Mouse (Mus musculus): ENCODE data around the gene Lrrc26. TPM values are rescaled to one million over a fixed set of nuclear protein-coding genes. Genes with fewer than 3 reads are reported as not detected.
A peak's percentile ranks its signal among the peaks of the same experiment; 100 is the strongest.
"Not testable (repeated sequence)": the region's sequence is repeated elsewhere in the genome, so short reads cannot be mapped to it uniquely, and the experiment has no call there.

The Lrrc26 gene
- polyA plus RNA-seq, 1 experiment from 2014 or later, result not detected

DNA sequence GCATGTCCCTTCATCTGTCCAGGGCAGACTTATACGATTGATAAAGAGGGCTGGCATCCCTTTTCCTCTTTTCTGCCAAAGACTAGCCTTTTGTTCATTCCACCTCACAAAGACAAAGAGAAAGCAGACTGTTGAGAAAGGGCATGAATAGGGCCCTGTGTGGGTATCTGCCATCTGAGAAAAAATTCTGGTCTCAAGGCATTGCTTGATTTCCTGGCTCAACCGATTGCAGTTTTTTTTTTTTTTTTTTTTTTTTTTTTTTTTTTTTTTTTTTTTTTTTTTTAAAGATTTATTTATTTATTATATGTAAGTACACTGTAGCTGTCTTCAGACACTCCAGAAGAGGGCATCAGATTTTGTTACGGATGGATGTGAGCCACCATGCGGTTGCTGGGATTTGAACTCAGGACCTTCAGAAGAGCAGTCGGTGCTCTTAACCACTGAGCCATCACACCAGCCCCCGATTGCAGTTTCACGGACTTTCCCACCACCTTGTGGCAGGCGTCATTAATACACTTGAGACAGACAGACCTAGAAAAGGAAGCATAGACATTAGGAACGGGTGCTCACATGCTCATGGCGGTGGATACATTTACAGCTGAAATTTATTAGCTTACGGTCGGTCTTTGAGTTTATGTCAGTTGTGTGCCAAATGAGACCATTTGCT is 33.1 kb upstream of the Lrrc26 start:
- 35% methylated on average over 12 of the region's 12 CpGs for WGBS (ENCODE audit: insufficient replicate concordance)
- H3K9me3 ChIP-seq (replicated peaks); H3K27me3 ChIP-seq; ATAC-seq (ENCODE audit: low read depth): not testable (repeated sequence)
- Histone ChIP-seq H3K4me3 (replicated peaks) (peak overlapping the region; percentile 99), H3K36me3 (peaks cover 22% of the 10 kb centered on the region), H3K4me1 (replicated peaks) (peaks cover 31% of the 10 kb centered on the region), H3K4me2 (peak overlapping the region; percentile 92), H3K9ac (peak overlapping the region; percentile 88), H3K27ac (peak overlapping the region; percentile 89)
- peak; percentile 52 for DNase-seq

DNA sequence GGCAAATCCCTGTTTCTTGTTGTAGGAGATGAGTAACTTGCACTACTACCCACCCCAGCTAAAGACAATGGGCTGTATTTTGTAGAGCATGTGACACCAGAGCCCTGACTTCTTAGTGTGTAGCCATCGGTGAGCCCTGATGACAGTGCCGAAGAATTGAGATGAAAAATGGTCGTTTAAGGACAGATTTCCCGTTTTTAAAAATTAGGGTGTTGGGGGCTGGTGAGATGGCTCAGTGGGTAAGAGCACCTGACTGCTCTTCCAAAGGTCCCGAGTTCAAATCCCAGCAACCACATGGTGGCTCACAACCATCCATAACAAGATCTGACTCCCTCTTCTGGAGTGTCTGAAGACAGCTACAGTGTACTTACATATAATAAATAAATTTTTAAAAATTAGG is 32.5 kb upstream of the Lrrc26 start:
- not testable (repeated sequence) for H3K27me3 ChIP-seq; ATAC-seq (ENCODE audit: low read depth); DNase-seq; H3K4me2 ChIP-seq; H3K9ac ChIP-seq; H3K27ac ChIP-seq; H3K9me3 ChIP-seq (replicated peaks)
- Histone ChIP-seq H3K4me1 (replicated peaks) (peaks cover 37% of the 10 kb centered on the region), H3K4me3 (replicated peaks) (0 out of 2 replicates have a peak overlapping the region, but pooled peaks have one; percentile 2), H3K36me3 (peaks cover 15% of the 10 kb centered on the region)
- WGBS (ENCODE audit: insufficient replicate concordance), result 67% methylated on average over 5 of the region's 5 CpGs

DNA sequence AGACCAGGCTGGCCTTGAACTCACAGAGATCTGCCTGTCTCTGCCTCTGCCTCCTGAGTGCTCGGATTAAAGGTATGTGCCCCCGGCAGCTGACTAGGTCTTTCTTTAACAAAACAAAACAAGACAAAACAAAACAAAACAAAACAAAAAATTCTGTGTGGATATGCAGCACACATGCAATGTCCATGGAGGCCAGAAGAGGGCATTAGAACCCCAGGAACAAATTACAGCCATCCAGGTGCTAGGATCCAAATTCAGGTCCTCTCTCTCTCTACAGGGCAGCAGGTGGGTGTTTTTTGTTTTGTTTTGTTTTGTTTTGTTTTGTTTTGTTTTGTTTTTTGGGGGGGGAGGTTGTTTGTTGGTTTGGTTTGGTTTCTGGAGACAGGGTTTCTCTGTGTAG is 30.8 kb upstream of the Lrrc26 start:
- Histone ChIP-seq H3K4me2 (no peak overlapping the region), H3K9me3 (replicated peaks) (no peaks in the 10 kb centered on the region), H3K36me3 (no peaks in the 10 kb centered on the region), H3K27me3 (0 out of 2 replicates have a peak, but pooled peaks cover 6% of the 10 kb centered on the region), H3K4me1 (replicated peaks) (peaks cover 49% of the 10 kb centered on the region), H3K4me3 (replicated peaks) (no peak overlapping the region), H3K9ac (no peak overlapping the region), H3K27ac (no peak overlapping the region)
- DNase-seq (no peak), ATAC-seq (ENCODE audit: low read depth) (no peak)
- 50% methylated on average over 2 of the region's 2 CpGs for WGBS (ENCODE audit: insufficient replicate concordance)

DNA sequence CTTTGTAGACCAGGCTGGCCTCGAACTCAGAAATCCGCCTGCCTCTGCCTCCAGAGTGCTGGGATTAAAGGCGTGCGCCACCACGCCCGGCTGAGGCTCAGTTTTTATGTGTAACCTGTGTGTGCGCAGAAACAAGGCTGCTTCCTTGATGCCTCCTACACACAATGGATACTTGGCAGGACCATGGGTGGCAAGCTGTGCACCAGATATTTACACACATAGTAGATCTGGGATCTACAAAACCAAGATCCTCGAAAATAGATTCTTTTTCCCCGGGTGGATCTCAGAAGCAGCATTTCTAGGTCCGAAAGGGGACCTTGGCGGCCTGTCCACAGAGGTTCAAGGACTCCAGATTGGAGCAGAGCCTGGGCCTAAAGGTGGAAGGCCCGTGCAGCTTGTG is 27.8 kb upstream of the Lrrc26 start:
- Histone ChIP-seq H3K4me2 (peak overlapping the region; percentile 99), H3K4me1 (replicated peaks) (peaks cover 59% of the 10 kb centered on the region), H3K27me3 (0 out of 2 replicates have a peak, but pooled peaks cover 10% of the 10 kb centered on the region), H3K36me3 (no peaks in the 10 kb centered on the region), H3K9me3 (replicated peaks) (no peaks in the 10 kb centered on the region), H3K4me3 (replicated peaks) (peak overlapping the region; percentile 87), H3K9ac (peak overlapping the region; percentile 69), H3K27ac (peak overlapping the region; percentile 72)
- DNase-seq, result no peak
- 40% methylated on average over 12 of the region's 12 CpGs for WGBS (ENCODE audit: insufficient replicate concordance)
- ATAC-seq (ENCODE audit: low read depth), result peak; percentile 2; the same call in 1 of the 2 replicates

DNA sequence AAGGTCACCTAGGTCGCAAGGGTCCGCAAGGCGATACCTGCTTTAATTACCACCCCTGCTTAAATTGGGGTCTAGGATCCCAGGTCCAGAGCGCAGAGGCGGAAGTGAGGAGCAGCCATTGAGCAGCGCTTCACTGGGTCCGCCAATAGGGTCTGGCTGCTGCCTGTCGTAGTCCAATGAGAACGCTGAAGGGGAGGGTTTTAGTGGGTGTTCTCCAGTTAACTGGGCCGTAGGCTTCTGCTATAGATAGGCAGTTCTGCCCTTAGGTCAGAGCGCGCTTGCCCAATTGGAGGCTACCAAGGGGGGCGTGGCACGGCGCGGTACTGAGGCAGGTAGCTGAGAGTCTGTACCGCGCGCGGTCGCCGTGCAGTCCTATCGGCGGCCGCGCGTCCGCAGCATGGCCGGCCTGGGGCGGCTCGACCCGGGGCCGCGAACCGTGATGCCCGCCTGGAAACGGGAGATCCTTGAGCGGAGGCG is 27.4 kb upstream of the Lrrc26 start, which contains the start of gene Tprn:
Tprn (plus strand) TSS at position 328 of the 477 bp plus-strand sequence.
- peak; percentile 97 for DNase-seq
- peaks cover 61% of the 10 kb centered on the region for H3K4me1 ChIP-seq (replicated peaks)
- under 1% methylated on average over 39 of the region's 39 CpGs for WGBS (ENCODE audit: insufficient replicate concordance)

DNA sequence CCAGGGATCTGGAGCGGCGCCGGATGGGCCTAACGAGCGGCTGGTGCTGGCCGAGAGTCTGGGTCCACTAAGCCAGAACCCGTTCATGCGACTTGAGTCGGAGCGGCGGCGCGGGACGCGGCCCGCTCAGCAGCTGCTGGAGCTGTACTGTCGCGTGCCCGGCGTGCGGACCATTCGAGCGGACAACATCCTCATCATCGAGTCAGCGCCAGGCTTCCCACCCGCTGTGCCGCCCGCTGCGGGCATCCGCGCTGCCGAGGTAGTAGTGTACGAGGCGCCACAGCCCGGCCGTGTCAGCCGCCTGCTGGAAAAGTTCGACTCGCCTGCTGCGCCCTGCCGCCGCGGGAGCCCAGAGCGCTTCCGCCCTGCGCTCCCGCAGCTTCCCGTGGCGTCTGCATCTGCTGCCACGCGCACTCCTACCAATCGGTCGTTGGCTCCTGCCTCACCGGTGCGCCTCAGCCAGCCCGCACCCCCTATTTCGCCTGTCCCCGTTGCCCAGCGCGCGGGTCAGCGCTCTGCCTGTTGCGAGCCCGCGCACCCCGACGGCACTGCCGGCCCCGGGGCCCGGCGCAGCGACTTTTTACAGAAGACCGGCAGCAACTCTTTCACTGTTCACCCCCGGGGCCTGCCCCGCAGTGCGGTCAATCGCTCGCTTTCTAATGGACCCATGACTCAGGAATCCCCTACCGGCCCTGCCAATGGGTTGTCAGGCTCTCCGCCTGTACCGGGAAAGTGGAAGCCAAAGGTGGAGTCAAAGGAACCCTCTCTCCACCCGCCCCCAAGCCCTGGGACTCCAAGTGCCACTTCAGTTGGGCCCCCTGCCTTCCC is 26.7 kb upstream of the Lrrc26 start:
- Histone ChIP-seq H3K9me3 (replicated peaks) (no peaks in the 10 kb centered on the region), H3K36me3 (peaks cover 2% of the 10 kb centered on the region; the same call in 1 of the 2 replicates), H3K27ac (peak overlapping the region; percentile 71), H3K4me3 (replicated peaks) (peak overlapping the region; percentile 87), H3K9ac (peak overlapping the region; percentile 87), H3K4me1 (replicated peaks) (peaks cover 68% of the 10 kb centered on the region), H3K27me3 (0 out of 2 replicates have a peak, but pooled peaks cover 10% of the 10 kb centered on the region), H3K4me2 (peak overlapping the region; percentile 99)
- WGBS (ENCODE audit: insufficient replicate concordance), result under 1% methylated on average over 82 of the region's 82 CpGs
- ATAC-seq (ENCODE audit: low read depth), result peak; percentile 13
- peak; percentile 45 for DNase-seq

More for the DNA sequence above, 27.4 kb upstream of the Lrrc26 start, which contains the start of gene Tprn:
- Histone ChIP-seq H3K27ac (peak within 1 kb of the TSS; percentile 72), H3K9ac (peak within 1 kb of the TSS; percentile 87), H3K27me3 (0 out of 2 replicates have a peak, but pooled peaks cover 10% of the 10 kb centered on the region), H3K36me3 (no peaks in the 10 kb centered on the region), H3K4me2 (peak within 1 kb of the TSS; percentile 99), H3K4me3 (replicated peaks) (peak within 1 kb of the TSS; percentile 87), H3K9me3 (replicated peaks) (no peaks in the 10 kb centered on the region)
- ATAC-seq (ENCODE audit: low read depth), result peak; percentile 98

DNA sequence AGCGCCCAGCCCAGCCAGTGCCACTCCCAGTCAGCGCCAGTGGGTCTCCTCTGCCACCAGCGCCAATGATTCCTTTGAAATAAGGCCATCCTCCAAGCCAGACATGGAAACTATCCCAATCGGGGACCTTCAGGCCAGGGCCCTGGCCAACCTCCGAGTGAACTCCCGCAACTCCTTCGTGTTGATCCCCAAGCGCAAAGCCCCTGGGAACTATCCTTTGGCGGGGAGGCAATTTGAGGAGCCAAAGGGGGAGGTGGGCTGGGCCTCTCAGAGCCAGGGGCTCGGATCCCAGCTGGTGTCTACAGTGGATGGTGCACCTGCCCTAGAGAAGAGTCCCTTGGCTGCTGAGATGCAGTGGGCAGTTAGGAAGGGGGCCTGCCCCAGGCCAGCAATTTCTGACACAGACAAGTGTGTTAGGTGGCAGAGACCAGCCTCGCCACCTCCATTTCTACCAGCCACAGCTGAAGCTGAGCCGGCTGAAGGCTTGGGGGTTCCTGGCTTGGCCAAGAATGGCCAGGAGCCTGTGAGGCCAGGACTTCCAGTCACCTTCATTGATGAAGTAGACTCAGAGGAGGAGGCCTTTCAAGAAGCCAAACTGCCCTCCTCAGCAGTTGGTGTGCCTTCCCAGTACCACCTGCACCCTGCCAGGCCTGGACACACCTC is 26.0 kb upstream of the Lrrc26 start:
- 0 out of 2 replicates have a peak, but pooled peaks cover 10% of the 10 kb centered on the region for H3K27me3 ChIP-seq
- peaks cover 70% of the 10 kb centered on the region for H3K4me1 ChIP-seq (replicated peaks)
- H3K9ac ChIP-seq, result peak overlapping the region; percentile 87
- 31% methylated on average over 12 of the region's 12 CpGs for WGBS (ENCODE audit: insufficient replicate concordance)
- ATAC-seq (ENCODE audit: low read depth), result no peak
- DNase-seq, result no peak
- peaks cover 7% of the 10 kb centered on the region for H3K36me3 ChIP-seq
- H3K4me2 ChIP-seq, result peak overlapping the region; percentile 99
- peak overlapping the region; percentile 87 for H3K4me3 ChIP-seq (replicated peaks)
- H3K27ac ChIP-seq, result peak overlapping the region; percentile 71; the same call in 1 of the 2 replicates
- H3K9me3 ChIP-seq (replicated peaks), result no peaks in the 10 kb centered on the region

DNA sequence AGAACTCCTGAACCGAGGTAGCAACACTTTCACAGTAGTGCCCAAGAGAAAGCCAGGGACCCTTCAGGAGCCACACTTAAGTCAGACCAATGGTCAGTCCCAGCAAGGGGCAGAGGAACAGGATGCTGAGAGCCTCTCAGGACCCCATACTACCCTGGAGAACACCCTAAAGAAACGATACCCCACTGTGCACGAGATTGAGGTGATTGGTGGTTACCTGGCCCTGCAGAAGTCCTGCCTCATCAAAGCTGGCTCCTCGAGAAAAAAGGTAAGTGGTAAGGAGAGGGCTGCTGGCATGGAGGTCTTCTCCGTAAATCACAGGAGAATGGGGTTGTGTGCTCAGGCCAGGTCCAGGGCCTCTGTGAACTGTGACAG is 25.4 kb upstream of the Lrrc26 start:
- Histone ChIP-seq H3K4me1 (replicated peaks) (peaks cover 69% of the 10 kb centered on the region), H3K27me3 (0 out of 2 replicates have a peak, but pooled peaks cover 10% of the 10 kb centered on the region), H3K36me3 (peaks cover 12% of the 10 kb centered on the region), H3K4me3 (replicated peaks) (peak overlapping the region; percentile 87), H3K4me2 (peak overlapping the region; percentile 99), H3K9me3 (replicated peaks) (no peaks in the 10 kb centered on the region), H3K9ac (peak overlapping the region; percentile 87), H3K27ac (no peak overlapping the region)
- ATAC-seq (ENCODE audit: low read depth), result no peak
- 63% methylated on average over 5 of the region's 5 CpGs for WGBS (ENCODE audit: insufficient replicate concordance)
- no peak for DNase-seq

DNA sequence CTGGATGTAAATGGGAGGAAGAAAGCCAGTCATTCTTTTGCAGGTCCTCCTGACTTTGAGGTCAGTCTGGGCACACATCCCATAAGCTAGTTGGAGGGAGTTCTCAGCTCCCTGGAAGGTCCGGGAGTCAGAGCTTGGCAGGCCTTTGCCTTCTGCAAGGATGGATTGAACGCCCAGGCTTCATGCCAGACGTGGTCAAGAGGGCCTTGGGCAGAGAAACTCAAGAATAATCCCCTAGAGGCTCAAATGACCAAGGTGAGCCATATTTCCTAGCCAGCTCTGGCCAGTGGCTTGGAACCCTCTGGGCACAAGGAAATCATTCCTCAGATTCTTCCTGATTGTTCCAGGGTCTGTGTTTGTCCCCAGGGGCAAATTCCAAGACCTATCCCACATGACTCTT is 24.9 kb upstream of the Lrrc26 start:
- peak overlapping the region; percentile 87; the same call in 1 of the 2 replicates for H3K4me3 ChIP-seq (replicated peaks)
- ATAC-seq (ENCODE audit: low read depth) (no peak), DNase-seq (no peak)
- H3K4me2 ChIP-seq, result peak overlapping the region; percentile 99
- 0 out of 2 replicates have a peak, but pooled peaks cover 10% of the 10 kb centered on the region for H3K27me3 ChIP-seq
- H3K36me3 ChIP-seq, result peaks cover 18% of the 10 kb centered on the region
- no peak overlapping the region for H3K27ac ChIP-seq
- no peaks in the 10 kb centered on the region for H3K9me3 ChIP-seq (replicated peaks)
- H3K4me1 ChIP-seq (replicated peaks), result peaks cover 71% of the 10 kb centered on the region
- WGBS (ENCODE audit: insufficient replicate concordance), result 63% methylated on average over 3 of the region's 3 CpGs
- peak overlapping the region; percentile 87 for H3K9ac ChIP-seq

DNA sequence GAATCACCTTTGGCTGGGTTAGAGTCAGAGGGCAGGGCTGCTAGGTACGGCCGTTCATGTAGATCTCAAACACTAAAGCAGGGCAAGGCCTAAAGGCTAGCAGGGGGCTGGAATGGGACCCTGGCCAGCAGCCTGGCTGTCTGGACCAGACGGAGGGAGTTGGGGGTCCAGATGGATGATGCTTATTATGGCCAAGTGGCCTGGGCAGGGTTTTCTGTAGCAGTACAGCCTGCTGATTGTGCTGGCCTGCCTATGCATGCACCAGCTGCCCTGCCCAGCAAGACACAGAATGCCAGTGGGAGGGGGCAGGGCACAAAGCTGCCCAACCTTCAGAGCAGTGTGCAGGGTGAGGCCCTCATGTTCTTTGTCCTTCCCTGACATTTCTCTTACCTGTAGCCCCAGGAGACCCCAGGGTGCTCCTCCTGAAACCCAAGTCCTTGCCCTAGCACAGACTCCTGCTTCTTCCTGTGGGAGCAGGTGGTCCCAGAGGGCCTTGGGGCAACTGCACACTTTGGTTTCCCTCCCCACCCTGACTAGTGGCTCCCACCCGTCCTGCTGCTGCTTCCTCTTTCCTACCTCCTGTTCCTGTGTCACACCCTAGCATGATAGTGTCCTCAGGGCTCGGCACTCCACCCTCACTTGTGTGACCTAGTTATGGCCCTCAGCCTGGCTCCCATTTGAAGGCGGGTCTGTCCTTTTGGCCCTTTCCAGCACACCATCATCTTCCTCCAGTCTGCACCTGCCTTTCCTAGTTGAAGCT is 23.6 kb upstream of the Lrrc26 start:
- Histone ChIP-seq H3K36me3 (peaks cover 30% of the 10 kb centered on the region), H3K27me3 (0 out of 2 replicates have a peak, but pooled peaks cover 10% of the 10 kb centered on the region), H3K27ac (peak overlapping the region; percentile 66; the same call in 1 of the 2 replicates), H3K4me2 (peak overlapping the region; percentile 99), H3K4me3 (replicated peaks) (peak overlapping the region; percentile 29), H3K9me3 (replicated peaks) (no peaks in the 10 kb centered on the region), H3K9ac (peak overlapping the region; percentile 37), H3K4me1 (replicated peaks) (peaks cover 83% of the 10 kb centered on the region)
- 43% methylated on average over 6 of the region's 6 CpGs for WGBS (ENCODE audit: insufficient replicate concordance)
- ATAC-seq (ENCODE audit: low read depth), result no peak
- no peak for DNase-seq
